Mouse (Mus musculus) ES-Bruce4 (cell line): ENCODE measurements around the gene Kalrn. TPM values are rescaled to one million over a fixed set of nuclear protein-coding genes. Genes with fewer than 3 reads are reported as not detected.

ENCODE experiments used
- H3K27ac ChIP-seq: 2 replicates; pipeline ENCODE4 v1.5.1; 2012; ENCODE audit warnings: low read length, inconsistent platforms; ENCODE audit not compliant: insufficient read depth
- H3K27me3 ChIP-seq: 2 replicates; pipeline ENCODE4 v1.6.1; 2012; ENCODE audit warnings: mild to moderate bottlenecking, low read length, inconsistent platforms; ENCODE audit not compliant: control insufficient read depth, poor library complexity, insufficient read depth, severe bottlenecking
- H3K36me3 ChIP-seq: 2 replicates; pipeline ENCODE4 v1.6.1; 2012; ENCODE audit warnings: inconsistent platforms, mild to moderate bottlenecking, low read length, moderate library complexity; ENCODE audit not compliant: control insufficient read depth, poor library complexity, insufficient read depth, severe bottlenecking
- H3K4me1 ChIP-seq: one replicate; pipeline ENCODE4 v1.8.1; 2011; ENCODE audit warnings: low read length; ENCODE audit not compliant: control insufficient read depth, insufficient read depth
- H3K4me3 ChIP-seq: 2 replicates; pipeline ENCODE4 v1.5.1; 2011; ENCODE audit warnings: low read depth, mild to moderate bottlenecking, low read length
- H3K9ac ChIP-seq: 2 replicates; pipeline ENCODE4 v1.6.1; 2012; ENCODE audit warnings: low read depth, mild to moderate bottlenecking, inconsistent platforms; ENCODE audit not compliant: poor library complexity, severe bottlenecking
- H3K9me3 ChIP-seq: replicated peaks from 2 replicates; pipeline ENCODE4 v1.6.1; 2012; ENCODE audit warnings: mild to moderate bottlenecking, low read length, inconsistent platforms; ENCODE audit not compliant: control insufficient read depth, poor library complexity, insufficient read depth, severe bottlenecking
- CTCF ChIP-seq: IDR thresholded peaks from one replicate; pipeline ENCODE4 v1.8.1; 2011; ENCODE audit warnings: low read depth, low read length
- EP300 ChIP-seq: IDR thresholded peaks from 2 replicates; pipeline ENCODE4 v1.6.1; 2011; ENCODE audit warnings: low read depth, low read length; ENCODE audit not compliant: insufficient read depth
- POLR2A ChIP-seq: IDR thresholded peaks from one replicate; pipeline ENCODE4 v1.8.1; 2011; ENCODE audit warnings: low read length; ENCODE audit not compliant: insufficient read depth
- polyA plus RNA-seq: library from polyadenylated mRNA; stranded (reverse); fragments of >200 nt; gene quantifications from 2 replicates; pipeline ENCODE4 v1.2.4, GENCODE M21; 2011; ENCODE audit warnings: low read depth; ENCODE audit not compliant: missing spikeins, insufficient read depth, insufficient read length

Gene Kalrn
- polyA plus RNA-seq, 1 experiment = 8.2 TPM

DNA sequence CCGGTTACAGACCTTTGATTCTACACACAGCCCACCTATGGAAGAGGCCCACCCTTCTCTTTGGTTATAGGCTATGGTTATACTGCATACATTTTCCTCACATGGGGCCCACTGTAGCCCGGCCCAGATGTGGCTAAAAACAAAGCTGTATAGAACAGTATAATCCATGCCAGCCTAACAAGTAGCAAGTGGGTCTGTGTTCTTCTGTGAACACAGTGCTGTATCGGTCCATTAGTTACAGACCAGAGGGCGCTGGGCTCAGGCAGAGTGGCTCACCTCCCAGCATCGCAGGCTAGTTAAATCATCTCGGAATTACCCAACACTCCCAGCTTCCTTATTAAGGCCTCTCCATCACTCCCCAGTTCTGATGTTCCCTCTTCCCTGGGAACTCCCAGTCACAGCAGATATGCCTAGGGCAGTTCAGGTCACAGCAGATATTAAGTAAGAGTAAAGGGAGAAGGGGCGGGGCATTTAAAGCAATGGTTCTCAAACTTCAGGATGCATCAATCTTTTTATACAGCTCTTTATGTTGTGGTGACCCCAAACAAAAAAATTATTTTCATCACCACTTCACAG lies 221.7 kb downstream of the Kalrn start:
- no peak overlapping the region for H3K4me3 ChIP-seq
- no peaks in the 10 kb centered on the region for H3K4me1 ChIP-seq
- H3K27me3 ChIP-seq = no peaks in the 10 kb centered on the region
- H3K27ac ChIP-seq = no peak overlapping the region
- no peak overlapping the region for H3K9ac ChIP-seq
- no peaks in the 10 kb centered on the region for H3K36me3 ChIP-seq
- H3K9me3 ChIP-seq = no peaks in the 10 kb centered on the region
- TF ChIP-seq POLR2A (no peak), EP300 (no peak)

DNA sequence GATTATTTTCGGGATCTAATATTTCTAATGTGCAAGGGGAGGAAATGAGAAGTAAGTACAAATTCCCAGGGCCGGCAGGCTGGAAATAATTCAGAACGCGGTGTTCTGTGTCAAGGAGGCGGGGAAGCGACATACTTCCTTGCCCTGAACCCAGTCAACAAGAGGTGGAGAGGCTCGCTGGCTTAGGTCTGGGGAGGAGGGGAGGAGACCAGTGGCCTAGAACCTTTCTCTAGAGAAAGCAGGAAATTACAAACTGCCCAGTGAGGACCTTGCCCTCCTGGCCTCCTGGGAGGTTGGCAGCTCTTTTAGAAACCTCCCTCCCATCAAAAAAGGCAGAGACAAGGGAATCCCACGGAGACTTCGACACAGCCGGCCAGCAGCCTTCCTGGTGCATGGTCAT lies 225.8 kb downstream of the Kalrn start:
- Histone ChIP-seq H3K9me3 (no peaks in the 10 kb centered on the region), H3K9ac (no peak overlapping the region), H3K4me1 (no peaks in the 10 kb centered on the region), H3K27me3 (no peaks in the 10 kb centered on the region), H3K36me3 (no peaks in the 10 kb centered on the region), H3K4me3 (no peak overlapping the region), H3K27ac (no peak overlapping the region)
- TF ChIP-seq CTCF (no peak), EP300 (no peak), POLR2A (no peak)

DNA sequence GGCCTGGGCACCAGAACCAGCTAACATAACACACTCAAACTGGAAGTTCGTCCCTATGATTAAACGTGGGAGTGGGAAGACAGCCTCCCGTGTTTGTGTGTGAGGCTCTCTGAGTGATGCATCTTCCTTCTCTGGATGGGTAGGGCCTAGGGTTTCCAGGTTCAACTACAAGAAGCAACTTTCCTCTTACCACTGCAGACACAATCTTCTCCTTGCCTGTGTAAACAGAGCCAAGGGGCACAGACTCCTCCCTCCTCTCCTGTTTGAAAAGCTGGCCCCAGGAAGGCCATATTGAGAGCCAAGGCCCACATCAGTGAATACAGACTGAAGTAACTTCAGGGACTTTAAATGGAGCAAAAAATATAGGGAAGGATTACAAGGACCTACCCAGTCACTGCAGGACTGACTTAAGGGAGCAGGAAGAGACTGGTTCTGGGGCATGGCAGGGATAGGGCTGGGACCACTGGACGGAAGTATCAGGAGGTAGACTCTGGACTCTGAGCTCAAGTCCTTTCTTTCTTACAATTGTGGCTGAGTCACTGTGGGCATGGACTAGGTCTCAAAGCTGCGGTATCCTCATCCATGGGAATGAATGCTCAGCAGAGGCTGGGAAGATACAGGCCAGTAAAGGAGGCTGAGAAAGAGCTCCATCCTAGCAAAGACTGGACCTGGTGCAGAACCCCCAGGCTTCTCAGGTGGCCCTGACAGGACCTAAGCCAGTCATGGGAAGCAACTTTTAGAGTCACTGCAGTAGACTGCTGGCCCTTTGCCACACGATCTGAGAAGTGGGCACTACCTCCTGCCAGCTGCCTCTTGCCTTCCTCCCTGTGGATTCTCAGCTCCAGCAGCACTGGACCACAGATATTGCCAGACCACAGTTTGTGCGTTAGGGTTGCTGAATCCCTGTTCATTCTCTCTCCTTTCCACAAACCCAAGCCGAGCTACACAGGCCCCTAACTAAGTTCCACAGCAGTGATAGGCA lies 228.1 kb downstream of the Kalrn start:
- no peak overlapping the region for H3K27ac ChIP-seq
- H3K9ac ChIP-seq = no peak overlapping the region
- no peaks in the 10 kb centered on the region for H3K4me1 ChIP-seq
- no peaks in the 10 kb centered on the region for H3K9me3 ChIP-seq
- TF ChIP-seq POLR2A (no peak), CTCF (no peak), EP300 (no peak)
- H3K27me3 ChIP-seq = no peaks in the 10 kb centered on the region
- no peak overlapping the region for H3K4me3 ChIP-seq
- H3K36me3 ChIP-seq = no peaks in the 10 kb centered on the region

DNA sequence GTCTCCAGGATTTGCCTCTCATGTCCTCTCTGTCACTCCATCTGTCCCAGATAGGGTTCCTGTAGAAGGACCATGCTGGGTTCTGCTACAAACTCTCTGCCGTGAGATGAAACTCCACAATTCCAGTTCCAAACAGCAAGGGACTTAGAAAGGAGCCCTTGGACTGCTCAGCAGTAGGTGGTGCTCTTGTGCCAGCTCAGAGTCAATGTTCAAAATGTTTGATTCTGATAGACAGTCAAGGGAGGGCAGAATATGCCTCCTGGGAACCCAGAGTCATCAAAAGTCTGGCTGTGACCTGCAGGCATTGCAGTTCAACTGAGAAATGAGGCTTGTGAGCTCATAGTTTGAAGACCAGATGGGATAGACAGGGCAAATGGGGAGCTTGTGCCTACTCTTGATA lies 229.4 kb downstream of the Kalrn start:
- no peaks in the 10 kb centered on the region for H3K36me3 ChIP-seq
- no peaks in the 10 kb centered on the region for H3K27me3 ChIP-seq
- no peak overlapping the region for H3K9ac ChIP-seq
- H3K27ac ChIP-seq = no peak overlapping the region
- TF ChIP-seq CTCF = no peak
- TF ChIP-seq EP300 = no peak
- no peak for TF ChIP-seq POLR2A
- H3K4me1 ChIP-seq = no peaks in the 10 kb centered on the region
- H3K9me3 ChIP-seq = no peaks in the 10 kb centered on the region
- H3K4me3 ChIP-seq = no peak overlapping the region

DNA sequence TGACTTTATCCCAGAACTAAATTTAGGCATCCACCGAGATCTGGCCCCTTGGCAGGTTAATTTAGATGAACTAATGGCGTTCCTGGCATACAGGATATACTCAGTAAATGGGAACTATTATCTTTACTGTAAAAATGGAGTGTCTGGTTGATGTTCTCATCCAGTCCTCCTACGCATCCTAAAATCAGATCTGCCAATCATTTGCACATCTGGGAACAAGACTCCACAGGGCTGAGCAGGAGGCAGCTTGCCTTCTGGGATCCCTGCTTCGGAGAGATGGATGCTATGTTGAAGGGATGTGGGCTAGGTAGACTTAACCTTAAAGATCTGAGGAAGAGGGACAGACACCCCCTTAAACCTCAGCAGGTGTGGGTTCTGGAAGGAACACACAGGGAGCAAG lies 230.2 kb downstream of the Kalrn start:
- Histone ChIP-seq H3K27me3 (no peaks in the 10 kb centered on the region), H3K36me3 (no peaks in the 10 kb centered on the region), H3K4me1 (no peaks in the 10 kb centered on the region), H3K9ac (no peak overlapping the region), H3K9me3 (no peaks in the 10 kb centered on the region), H3K27ac (no peak overlapping the region), H3K4me3 (no peak overlapping the region)
- TF ChIP-seq CTCF = no peak
- TF ChIP-seq EP300 = no peak
- no peak for TF ChIP-seq POLR2A

DNA sequence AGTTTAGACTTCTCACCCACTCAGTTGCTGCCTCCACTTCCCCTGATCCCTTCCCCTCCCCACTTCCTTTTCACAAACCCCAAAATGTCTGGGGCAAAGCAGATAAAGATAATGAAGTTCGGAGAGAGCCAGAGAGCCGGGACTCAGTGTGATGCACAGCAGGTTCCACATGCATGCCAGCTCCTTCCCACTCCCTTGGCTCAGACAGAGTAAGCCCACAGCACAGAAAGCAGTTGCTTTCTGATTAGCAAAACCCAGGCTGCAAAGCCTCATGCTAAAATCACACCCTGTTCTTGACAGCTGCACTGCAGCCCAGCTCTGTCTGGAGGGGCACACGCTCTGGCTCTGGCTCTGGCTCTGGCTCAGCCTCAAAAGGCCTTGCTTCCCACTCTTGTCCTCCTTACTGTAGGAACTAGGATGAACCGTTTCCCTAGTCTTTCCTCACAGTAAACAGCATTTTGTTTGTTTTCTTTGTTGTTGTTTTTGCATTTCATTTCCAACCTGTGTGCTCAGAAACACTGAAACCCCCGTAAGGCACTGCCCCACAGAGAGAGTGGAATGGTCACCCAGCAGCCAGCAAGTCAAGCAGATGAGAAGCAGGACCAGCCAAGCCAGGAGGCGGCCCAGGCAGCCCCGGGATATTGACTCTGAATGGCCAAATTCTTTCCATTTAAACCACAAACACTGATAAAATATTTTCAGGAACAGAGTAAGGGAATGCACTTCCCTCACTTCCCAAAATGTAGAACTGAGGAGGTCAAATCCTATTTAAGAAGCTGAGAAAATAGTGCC lies 230.8 kb downstream of the Kalrn start:
- no peak overlapping the region for H3K27ac ChIP-seq
- H3K4me3 ChIP-seq = no peak overlapping the region
- TF ChIP-seq CTCF (no peak), POLR2A (no peak), EP300 (no peak)
- no peak overlapping the region for H3K9ac ChIP-seq
- H3K9me3 ChIP-seq = no peaks in the 10 kb centered on the region
- H3K36me3 ChIP-seq = no peaks in the 10 kb centered on the region
- no peaks in the 10 kb centered on the region for H3K27me3 ChIP-seq
- H3K4me1 ChIP-seq = no peaks in the 10 kb centered on the region
